Mouse (Mus musculus) CD8-positive naive resting alpha-beta T cell, adult 2 months (primary cell): ENCODE results near the gene Col15a1.

Source experiments
- DNase-seq, 2 experiments: peaks; one replicate each; pipeline ENCODE4 v3.0.0; 2022; ENCODE audit warnings: low read depth in 2 of 2, low spot score in 2 of 2

The Col15a1 gene

GRCm38 (mm10) chr4:47265555-47265954, 57.6 kb downstream of the Col15a1 start:
- no peak for DNase-seq

- peak in 1 of 2 experiments; percentile 9 for DNase-seq
Measured at GRCm38 (mm10) chr4:47272452-47273130, 64.6 kb downstream of the Col15a1 start.

GRCm38 (mm10) chr4:47273795-47274194, 65.8 kb downstream of the Col15a1 start:
- DNase-seq, result no peak

GRCm38 (mm10) chr4:47274911-47275310, 67.0 kb downstream of the Col15a1 start:
- DNase-seq, result no peak

GRCm38 (mm10) chr4:47278397-47278796, 70.4 kb downstream of the Col15a1 start:
- DNase-seq, result no peak

- DNase-seq, result no peak
Measured at GRCm38 (mm10) chr4:47279085-47279707, 71.2 kb downstream of the Col15a1 start.

GRCm38 (mm10) chr4:47280126-47280525, 72.2 kb downstream of the Col15a1 start:
- DNase-seq, result no peak

GRCm38 (mm10) chr4:47281920-47282682, 74.1 kb downstream of the Col15a1 start:
- DNase-seq, result no peak

GRCm38 (mm10) chr4:47284311-47284710, 76.3 kb downstream of the Col15a1 start:
- DNase-seq, result no peak

GRCm38 (mm10) chr4:47284874-47285273, 76.9 kb downstream of the Col15a1 start:
- no peak for DNase-seq

- no peak for DNase-seq
Measured at GRCm38 (mm10) chr4:47286599-47287147, 78.7 kb downstream of the Col15a1 start.

GRCm38 (mm10) chr4:47287468-47287867, 79.5 kb downstream of the Col15a1 start:
- DNase-seq, result no peak

- no peak for DNase-seq
Measured at GRCm38 (mm10) chr4:47288306-47288705, 80.3 kb downstream of the Col15a1 start.

- DNase-seq, result no peak
Measured at GRCm38 (mm10) chr4:47289526-47289925, 81.6 kb downstream of the Col15a1 start.

GRCm38 (mm10) chr4:47290448-47290847, 82.5 kb downstream of the Col15a1 start:
- DNase-seq, result no peak

- DNase-seq, result no peak
Measured at GRCm38 (mm10) chr4:47291013-47291412, 83.1 kb downstream of the Col15a1 start.

- no peak for DNase-seq
Measured at GRCm38 (mm10) chr4:47292956-47293355, 85.0 kb downstream of the Col15a1 start.

GRCm38 (mm10) chr4:47293771-47294543, 86.0 kb downstream of the Col15a1 start:
- DNase-seq, result no peak

GRCm38 (mm10) chr4:47294544-47295070, 86.6 kb downstream of the Col15a1 start:
- DNase-seq, result no peak

- no peak for DNase-seq
Measured at GRCm38 (mm10) chr4:47295547-47295946, 87.6 kb downstream of the Col15a1 start.

- DNase-seq, result no peak
Measured at GRCm38 (mm10) chr4:47300701-47301100, 92.7 kb downstream of the Col15a1 start.
